Mouse (Mus musculus) heart, embryonic 16.5 days (tissue): ENCODE measurements at regions not wholly inside any gene's neighbourhood (a gene's known extent, or its start where the extent isn't known, plus 50 kb on each side); places are given as distances from the start of the nearest gene placed in this dataset.

Experiments
- ATAC-seq: fragments of 200-750 bp; cut with Nextera tagmentation; replicated peaks from 2 replicates; pipeline ENCODE4 v1.8.0; 2017; ENCODE audit warnings: moderate number of reproducible peaks; ENCODE audit not compliant: insufficient read depth, low FRiP score; ENCODE audit errors: extremely low read depth
- H3K27ac ChIP-seq: fragments of 300-500 bp; sonication (generic); 2 replicates; pipeline ENCODE4 v1.5.1; 2014; ENCODE audit warnings: mild to moderate bottlenecking, low read length, control low read depth, moderate library complexity
- H3K27me3 ChIP-seq: fragments of 300-500 bp; sonication (generic); 2 replicates; pipeline ENCODE4 v1.6.1; 2014; ENCODE audit warnings: low read length, mixed read lengths; ENCODE audit not compliant: control insufficient read depth, insufficient read depth
- H3K36me3 ChIP-seq: fragments of 300-500 bp; sonication (generic); 2 replicates; pipeline ENCODE4 v1.6.1; 2014; ENCODE audit not compliant: control insufficient read depth, insufficient read depth
- H3K4me1 ChIP-seq: fragments of 300-500 bp; sonication (generic); 2 replicates; pipeline ENCODE4 v1.6.1; 2014; ENCODE audit warnings: low read length, mixed read lengths; ENCODE audit not compliant: control insufficient read depth, insufficient read depth
- H3K4me2 ChIP-seq: fragments of 300-500 bp; sonication (generic); 2 replicates; pipeline ENCODE4 v1.6.1; 2014; ENCODE audit warnings: low read depth, mild to moderate bottlenecking, control low read depth, low read length
- H3K4me3 ChIP-seq: fragments of 300-500 bp; sonication (generic); 2 replicates; pipeline ENCODE4 v1.5.1; 2014; ENCODE audit warnings: mild to moderate bottlenecking, control low read depth, low read length
- H3K9ac ChIP-seq: fragments of 300-500 bp; sonication (generic); 2 replicates; pipeline ENCODE4 v1.6.1; 2014; ENCODE audit warnings: low read length, control low read depth
- H3K9me3 ChIP-seq: fragments of 300-500 bp; sonication (generic); replicated peaks from 2 replicates; pipeline ENCODE4 v1.6.1; 2016; ENCODE audit warnings: low read length; ENCODE audit not compliant: control insufficient read depth
- WGBS: fragments of 180-500 bp; shearing (Covaris S2); extraction: QIAGEN DNeasy Blood & Tissue Kit; methylation state at CpG from one replicate; pipeline ENCODE4 v1.1.7; 2014; 5-methylcytosine and 5-hydroxymethylcytosine counted together

DNA sequence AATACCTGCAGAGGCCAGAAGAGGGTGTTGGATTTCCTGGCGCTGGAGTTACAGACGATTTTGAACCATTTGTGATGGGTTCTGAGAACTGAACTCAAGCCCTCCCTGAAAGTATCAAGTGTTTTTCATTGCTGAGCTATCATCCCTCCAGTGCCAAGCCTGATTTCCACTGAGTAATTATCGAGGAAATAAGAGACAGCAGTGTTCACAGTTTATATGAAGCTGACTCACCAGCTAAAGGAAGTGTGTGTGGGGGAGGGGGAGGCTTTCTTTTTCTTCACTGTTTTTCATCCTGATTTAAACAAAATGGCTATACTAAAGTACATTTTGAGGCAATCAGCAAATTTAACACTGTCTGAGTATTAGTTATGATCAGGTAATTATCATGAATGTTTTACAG lies 227.4 kb upstream of the Tmem132c start:
- no peak for ATAC-seq
- Histone ChIP-seq H3K36me3 (no peaks in the 10 kb centered on the region), H3K9me3 (0 out of 2 replicates have a peak, but pooled peaks cover 5% of the 10 kb centered on the region), H3K4me2 (no peak overlapping the region), H3K4me3 (no peak overlapping the region), H3K4me1 (no peaks in the 10 kb centered on the region), H3K27ac (no peak overlapping the region), H3K27me3 (no peaks in the 10 kb centered on the region), H3K9ac (no peak overlapping the region)
- WGBS: 65% methylated on average over 3 of the region's 3 CpGs

DNA sequence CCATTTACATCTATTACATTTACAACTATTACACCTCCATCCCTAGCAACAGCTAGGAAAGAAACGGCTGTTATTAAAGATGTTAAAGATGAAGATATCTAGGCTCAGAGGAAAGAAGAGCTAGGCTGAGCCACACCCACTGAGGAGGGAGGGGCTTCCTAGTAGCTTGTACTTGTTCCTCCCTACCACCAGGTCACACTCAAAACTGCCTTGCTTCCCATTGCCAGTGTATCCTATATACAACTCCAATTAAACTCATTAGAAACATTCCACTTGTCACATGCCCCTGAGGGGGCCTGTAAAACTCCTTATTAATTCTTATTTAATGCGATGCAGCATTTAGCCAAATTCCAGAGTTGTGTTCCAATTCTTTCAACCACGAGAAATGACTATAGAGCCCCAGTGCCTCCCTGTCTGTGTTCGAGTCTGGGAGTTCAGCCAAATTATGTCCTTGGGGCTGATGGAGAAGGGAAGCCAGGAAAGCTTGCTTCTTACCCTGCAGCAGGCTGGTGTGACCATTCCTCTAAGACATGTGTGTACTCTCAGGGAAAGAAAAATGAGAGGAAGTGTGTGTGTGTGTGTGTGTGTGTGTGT lies 225.0 kb upstream of the Tmem132c start:
- Histone ChIP-seq H3K27ac (no peak overlapping the region), H3K36me3 (no peaks in the 10 kb centered on the region), H3K4me2 (no peak overlapping the region), H3K9me3 (0 out of 2 replicates have a peak, but pooled peaks cover 5% of the 10 kb centered on the region), H3K9ac (no peak overlapping the region), H3K27me3 (no peaks in the 10 kb centered on the region), H3K4me1 (no peaks in the 10 kb centered on the region), H3K4me3 (no peak overlapping the region)
- ATAC-seq: no peak
- 67% methylated on average over 4 of the region's 4 CpGs for WGBS

GRCm38 (mm10) chr5:127017971-127018370 lies 223.6 kb upstream of the Tmem132c start:
- Histone ChIP-seq H3K9me3 (0 out of 2 replicates have a peak, but pooled peaks cover 5% of the 10 kb centered on the region), H3K4me1 (no peaks in the 10 kb centered on the region), H3K27me3 (no peaks in the 10 kb centered on the region), H3K36me3 (no peaks in the 10 kb centered on the region), H3K4me3 (no peak overlapping the region), H3K9ac (no peak overlapping the region), H3K27ac (no peak overlapping the region), H3K4me2 (no peak overlapping the region)
- 72% methylated on average over 4 of the region's 4 CpGs for WGBS
- ATAC-seq: no peak

DNA sequence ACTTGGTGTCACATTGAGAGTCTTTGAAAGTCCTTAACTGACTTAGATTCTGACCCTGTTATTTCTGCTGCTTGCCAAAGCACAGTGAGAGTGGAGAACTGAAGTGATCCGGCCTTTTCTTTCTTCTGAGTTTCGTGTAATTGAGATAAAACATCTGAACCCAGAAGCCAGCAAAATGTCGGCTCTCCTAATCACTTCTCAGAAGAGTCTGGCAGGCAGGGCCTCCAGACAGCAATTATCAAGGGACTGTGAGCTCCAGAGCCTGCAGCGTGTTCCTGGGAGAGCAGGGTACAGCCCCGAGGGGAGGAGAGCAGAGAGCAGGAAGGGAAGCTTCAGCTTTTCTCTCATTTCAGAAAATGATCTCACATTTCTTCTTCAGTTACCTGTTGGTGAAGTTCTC lies 205.1 kb upstream of the Tmem132c start:
- H3K9ac ChIP-seq: no peak overlapping the region
- H3K27ac ChIP-seq: no peak overlapping the region
- H3K9me3 ChIP-seq: no peaks in the 10 kb centered on the region
- 24% methylated on average over 5 of the region's 5 CpGs for WGBS
- H3K36me3 ChIP-seq: no peaks in the 10 kb centered on the region
- no peaks in the 10 kb centered on the region for H3K27me3 ChIP-seq
- ATAC-seq: no peak
- no peak overlapping the region for H3K4me3 ChIP-seq
- no peaks in the 10 kb centered on the region for H3K4me1 ChIP-seq
- H3K4me2 ChIP-seq: no peak overlapping the region

DNA sequence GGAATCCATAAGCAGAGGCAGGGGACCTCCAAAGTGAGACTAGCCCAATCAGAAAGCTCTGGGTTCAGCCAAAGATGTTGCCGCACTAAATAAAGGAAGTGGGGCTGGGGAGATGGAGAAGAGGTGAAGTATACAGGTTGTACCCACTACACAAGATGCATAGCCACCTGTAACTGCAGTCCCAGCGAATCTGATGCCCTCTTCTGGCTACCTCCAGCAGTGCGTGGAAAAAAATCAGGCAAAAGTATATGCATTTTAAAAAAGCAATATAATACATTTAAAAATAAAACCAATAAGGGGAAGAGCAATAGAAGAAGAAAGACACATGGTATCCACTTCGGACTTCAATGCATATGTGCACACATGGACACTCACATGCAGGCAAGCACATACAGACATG lies 183.8 kb upstream of the Tmem132c start:
- no peak overlapping the region for H3K4me3 ChIP-seq
- no peak overlapping the region for H3K27ac ChIP-seq
- no peak overlapping the region for H3K4me2 ChIP-seq
- no peak overlapping the region for H3K9ac ChIP-seq
- no peaks in the 10 kb centered on the region for H3K36me3 ChIP-seq
- H3K27me3 ChIP-seq: no peaks in the 10 kb centered on the region
- H3K4me1 ChIP-seq: no peaks in the 10 kb centered on the region
- 59% methylated on average over 4 of the region's 4 CpGs for WGBS
- H3K9me3 ChIP-seq: no peaks in the 10 kb centered on the region
- no peak for ATAC-seq

- no peaks in the 10 kb centered on the region for H3K9me3 ChIP-seq
- H3K9ac ChIP-seq: no peak overlapping the region
- no peak overlapping the region for H3K27ac ChIP-seq
- no peak for ATAC-seq
- no peaks in the 10 kb centered on the region for H3K36me3 ChIP-seq
- WGBS: 63% methylated on average over 4 of the region's 4 CpGs
- no peak overlapping the region for H3K4me2 ChIP-seq
- H3K27me3 ChIP-seq: no peaks in the 10 kb centered on the region
- no peaks in the 10 kb centered on the region for H3K4me1 ChIP-seq
- no peak overlapping the region for H3K4me3 ChIP-seq
These were observed 167.3 kb upstream of the Tmem132c start for GRCm38 (mm10) chr5:127074327-127074726.
